Mouse (Mus musculus) megakaryocyte, embryonic 14.5 days (primary cell): Measurements from ENCODE around the gene Scrt2. TPM values are rescaled to one million over a fixed set of nuclear protein-coding genes. Genes with fewer than 3 reads are reported as not detected.

Source experiments
- H3K27me3 ChIP-seq: replicated peaks from 2 replicates; pipeline ENCODE3; 2012; ENCODE audit warnings: inconsistent platforms
- H3K36me3 ChIP-seq: replicated peaks from 2 replicates; pipeline ENCODE3; 2012; ENCODE audit warnings: low read length, inconsistent platforms, mixed read lengths
- H3K4me1 ChIP-seq: 2 replicates; pipeline ENCODE4 v1.6.1; 2012; ENCODE audit warnings: inconsistent platforms
- H3K4me3 ChIP-seq: replicated peaks from 2 replicates; pipeline ENCODE3; 2012; ENCODE audit warnings: moderate library complexity, mild to moderate bottlenecking, inconsistent platforms
- H3K9me3 ChIP-seq: 2 replicates; pipeline ENCODE4 v1.6.1; 2012; ENCODE audit warnings: inconsistent platforms
- FLI1 ChIP-seq: IDR thresholded peaks from 2 replicates; pipeline ENCODE4 v1.6.1; 2012; ENCODE audit warnings: low read length, inconsistent platforms, mixed read lengths
- GATA1 ChIP-seq: IDR thresholded peaks from 3 replicates; pipeline ENCODE4 v1.6.1; 2012; ENCODE audit warnings: mixed read lengths, low read length, inconsistent platforms, borderline replicate concordance
- polyA plus RNA-seq: library from polyadenylated mRNA; stranded (reverse); fragments of >175 nt; gene quantifications from 2 replicates; pipeline ENCODE4 v1.2.3, GENCODE M21; 2012; ENCODE audit warnings: low replicate concordance; ENCODE audit not compliant: insufficient read depth

The Scrt2 gene
- polyA plus RNA-seq, 1 experiment, result not detected

DNA sequence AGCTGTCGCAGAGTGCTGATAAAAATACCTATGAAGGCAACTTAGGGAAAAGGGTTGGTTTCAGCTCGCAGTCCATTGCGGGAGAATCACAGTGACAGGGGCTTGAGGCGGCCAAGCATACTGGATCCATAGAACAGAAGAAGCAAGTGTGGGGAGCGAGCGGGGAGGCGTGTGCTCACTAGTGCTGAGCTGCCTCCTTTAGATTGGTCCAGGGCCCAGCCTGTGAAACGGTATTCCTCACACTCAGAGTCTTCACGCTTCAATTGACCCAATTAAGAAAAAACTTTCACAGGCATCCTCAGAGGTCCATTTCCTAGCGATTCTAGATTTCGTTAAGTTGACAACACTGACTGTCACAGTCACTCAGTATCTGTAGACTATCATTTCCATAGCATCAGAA is 59.6 kb downstream of the Scrt2 start:
- TF ChIP-seq GATA1 (no peak), FLI1 (no peak)
- no peaks in the 10 kb centered on the region for H3K36me3 ChIP-seq
- peaks cover 33% of the 10 kb centered on the region for H3K4me1 ChIP-seq
- no peak overlapping the region for H3K4me3 ChIP-seq
- no peaks in the 10 kb centered on the region for H3K9me3 ChIP-seq
- peaks cover 88% of the 10 kb centered on the region for H3K27me3 ChIP-seq

GRCm38 (mm10) chr2:152141491-152141890 is 60.2 kb downstream of the Scrt2 start:
- TF ChIP-seq FLI1 (no peak), GATA1 (no peak)
- peaks cover 89% of the 10 kb centered on the region for H3K27me3 ChIP-seq
- H3K36me3 ChIP-seq, result no peaks in the 10 kb centered on the region
- H3K4me1 ChIP-seq, result peaks cover 33% of the 10 kb centered on the region
- no peaks in the 10 kb centered on the region for H3K9me3 ChIP-seq
- peak overlapping the region; percentile 77 for H3K4me3 ChIP-seq

DNA sequence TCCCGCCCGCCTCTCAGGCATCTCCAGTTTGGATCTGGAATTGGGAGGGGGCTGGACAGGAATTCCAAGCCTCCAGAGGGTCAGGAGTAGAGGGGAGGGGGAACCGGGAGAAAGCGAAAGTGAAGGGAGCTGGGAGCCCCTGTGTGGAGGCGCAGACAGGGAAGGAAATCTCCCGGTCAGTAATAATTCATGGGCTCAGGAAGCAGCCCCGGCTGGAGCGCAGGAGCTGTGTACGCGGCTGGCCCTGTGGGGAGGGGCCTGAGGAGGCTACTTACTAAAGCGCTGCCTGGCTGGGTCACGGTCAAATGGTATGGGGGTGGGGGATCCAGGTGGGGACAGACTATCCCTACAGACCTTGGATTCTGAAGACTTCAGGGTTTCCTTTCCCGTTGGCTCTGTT is 60.7 kb downstream of the Scrt2 start:
- Histone ChIP-seq H3K4me1 (peaks cover 33% of the 10 kb centered on the region), H3K9me3 (no peaks in the 10 kb centered on the region), H3K27me3 (peaks cover 91% of the 10 kb centered on the region), H3K36me3 (no peaks in the 10 kb centered on the region), H3K4me3 (peak overlapping the region; percentile 77)
- TF ChIP-seq GATA1 (no peak), FLI1 (no peak)

- Histone ChIP-seq H3K9me3 (no peaks in the 10 kb centered on the region), H3K4me1 (peaks cover 33% of the 10 kb centered on the region), H3K4me3 (peak overlapping the region; percentile 77), H3K27me3 (peaks cover 92% of the 10 kb centered on the region), H3K36me3 (no peaks in the 10 kb centered on the region)
- TF ChIP-seq FLI1 (no peak), GATA1 (no peak)
Observed at GRCm38 (mm10) chr2:152142571-152142970, 61.2 kb downstream of the Scrt2 start.

- no peak for TF ChIP-seq GATA1
- TF ChIP-seq FLI1, result no peak
- H3K27me3 ChIP-seq, result peaks cover 91% of the 10 kb centered on the region
- peak within 1 kb of the TSS; percentile 91 for H3K4me3 ChIP-seq
- H3K36me3 ChIP-seq, result no peaks in the 10 kb centered on the region
- H3K9me3 ChIP-seq, result no peaks in the 10 kb centered on the region
- H3K4me1 ChIP-seq, result peaks cover 33% of the 10 kb centered on the region
Observed at GRCm38 (mm10) chr2:152143279-152144157, 62.2 kb downstream of the Scrt2 start, which contains the start of gene Tcf15. TSS of gene Tcf15 (plus strand) at chr2:152143561.

- H3K4me1 ChIP-seq, result peaks cover 33% of the 10 kb centered on the region
- peaks cover 92% of the 10 kb centered on the region for H3K27me3 ChIP-seq
- no peaks in the 10 kb centered on the region for H3K9me3 ChIP-seq
- no peaks in the 10 kb centered on the region for H3K36me3 ChIP-seq
- H3K4me3 ChIP-seq, result peak overlapping the region; percentile 91
- TF ChIP-seq FLI1, result no peak
- TF ChIP-seq GATA1, result no peak
Observed at GRCm38 (mm10) chr2:152144158-152144450, 62.8 kb downstream of the Scrt2 start.

DNA sequence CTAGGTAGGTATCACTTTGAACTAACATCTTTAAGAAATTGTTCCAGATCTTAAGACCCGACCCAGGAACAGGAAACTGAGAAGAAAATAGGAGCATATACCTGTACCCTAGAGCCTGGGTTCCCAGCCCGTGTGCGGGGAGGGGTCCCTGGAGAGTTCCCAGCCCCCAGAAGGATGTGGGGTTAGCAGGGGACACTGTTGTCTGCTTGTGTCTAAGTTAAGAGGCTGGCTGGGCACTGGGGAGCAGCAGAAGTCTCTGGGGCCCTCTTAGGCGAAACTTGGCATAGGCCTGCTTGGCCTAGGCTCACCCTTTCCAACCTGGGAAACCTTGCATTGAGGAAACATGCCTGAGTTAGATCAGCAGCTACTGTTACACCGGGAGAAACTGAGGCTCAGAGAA is 63.2 kb downstream of the Scrt2 start:
- Histone ChIP-seq H3K4me1 (peaks cover 30% of the 10 kb centered on the region), H3K36me3 (no peaks in the 10 kb centered on the region), H3K27me3 (peaks cover 91% of the 10 kb centered on the region), H3K4me3 (no peak overlapping the region), H3K9me3 (no peaks in the 10 kb centered on the region)
- TF ChIP-seq FLI1 (no peak), GATA1 (no peak)

Other genes starting within 250 kb of the Scrt2 start
- gene Rspo4, start 238.6 kb upstream of the Scrt2 start, polyA plus RNA-seq, result not detected in 2 replicates
- not detected in 2 replicates for gene Angpt4, start 170.3 kb upstream of the Scrt2 start, polyA plus RNA-seq
- gene Fam110a, start 101.3 kb upstream of the Scrt2 start, polyA plus RNA-seq, result 29.5 and 64.0 TPM in 2 replicates
- 0.27 and 1.5 TPM in 2 replicates for gene Slc52a3, start 85.0 kb upstream of the Scrt2 start, polyA plus RNA-seq
- 30.6 and 45.4 TPM in 2 replicates for gene Srxn1, start 24.0 kb downstream of the Scrt2 start, polyA plus RNA-seq
- gene Tcf15, start 62.0 kb downstream of the Scrt2 start, polyA plus RNA-seq, result 1.2 TPM in 1 of 2 replicates, not detected in the other
- gene Csnk2a1, start 145.3 kb downstream of the Scrt2 start, polyA plus RNA-seq, result 3.4 and 4.4 TPM in 2 replicates
- gene Tbc1d20, start 212.3 kb downstream of the Scrt2 start, polyA plus RNA-seq, result 6.9 and 22.2 TPM in 2 replicates